Mouse (Mus musculus) hindbrain, embryonic 16.5 days (tissue): ENCODE measurements around the gene Fam133b. TPM values are rescaled to one million over a fixed set of nuclear protein-coding genes. Genes with fewer than 3 reads are reported as not detected.
"Not testable (repeated sequence)": the region's sequence is repeated elsewhere in the genome, so short reads cannot be mapped to it uniquely, and the experiment has no call there.

Experiments used
- ATAC-seq: fragments of 200-750 bp; cut with Nextera tagmentation; 2 replicates; pipeline ENCODE4 v1.8.0; 2017; ENCODE audit warnings: moderate TSS enrichment, moderate library complexity
- H3K27ac ChIP-seq: fragments of 300-500 bp; sonication (generic); 2 replicates; pipeline ENCODE4 v1.5.1; 2014; ENCODE audit warnings: low read depth, mild to moderate bottlenecking, control low read depth, low read length, moderate library complexity
- H3K27me3 ChIP-seq: fragments of 300-500 bp; sonication (generic); replicated peaks from 2 replicates; pipeline ENCODE4 v1.6.1; 2014; ENCODE audit warnings: low read length; ENCODE audit not compliant: control insufficient read depth, insufficient read depth
- H3K36me3 ChIP-seq: fragments of 300-500 bp; sonication (generic); 2 replicates; pipeline ENCODE4 v1.6.1; 2014; ENCODE audit warnings: mild to moderate bottlenecking, low read length, moderate library complexity, mixed read lengths; ENCODE audit not compliant: control insufficient read depth, insufficient read depth
- H3K4me1 ChIP-seq: fragments of 300-500 bp; sonication (generic); 2 replicates; pipeline ENCODE4 v1.6.1; 2014; ENCODE audit warnings: low read depth, low read length; ENCODE audit not compliant: control insufficient read depth, insufficient read depth
- H3K4me2 ChIP-seq: fragments of 300-500 bp; sonication (generic); 2 replicates; pipeline ENCODE4 v1.6.1; 2014; ENCODE audit warnings: mild to moderate bottlenecking, low read length, control low read depth, moderate library complexity
- H3K4me3 ChIP-seq: fragments of 300-500 bp; sonication (generic); 2 replicates; pipeline ENCODE4 v1.5.1; 2014; ENCODE audit warnings: mild to moderate bottlenecking, low read length, control low read depth, moderate library complexity
- H3K9ac ChIP-seq: fragments of 300-500 bp; sonication (generic); 2 replicates; pipeline ENCODE4 v1.6.1; 2014; ENCODE audit warnings: low read depth, mild to moderate bottlenecking, control low read depth, low read length, moderate library complexity
- H3K9me3 ChIP-seq: fragments of 300-500 bp; sonication (generic); 2 replicates; pipeline ENCODE4 v1.6.1; 2014; ENCODE audit warnings: mild to moderate bottlenecking, low read length, moderate library complexity; ENCODE audit not compliant: control insufficient read depth
- WGBS: fragments of 180-500 bp; shearing (Covaris S2); extraction: QIAGEN DNeasy Blood & Tissue Kit; methylation state at CpG from one replicate; pipeline ENCODE4 v1.1.7; 2014; 5-methylcytosine and 5-hydroxymethylcytosine counted together
- polyA plus RNA-seq: library from polyadenylated mRNA; unstranded; fragments of >200 nt; fragmentation: Nextera tagmentation; extraction: Ambion mirVana; gene quantifications from 2 replicates; pipeline ENCODE4 v1.2.1, GENCODE M21; 2015

Gene Fam133b
- polyA plus RNA-seq, 1 experiment from 2014 or later, result 17.9 TPM

- H3K36me3 ChIP-seq, result no peaks in the 10 kb centered on the region
- H3K9ac ChIP-seq, result no peak overlapping the region
- 92% methylated on average over 9 of the region's 9 CpGs for WGBS
- H3K4me3 ChIP-seq, result no peak overlapping the region
- H3K4me1 ChIP-seq, result no peaks in the 10 kb centered on the region
- ATAC-seq, result no peak
- no peaks in the 10 kb centered on the region for H3K9me3 ChIP-seq
- no peak overlapping the region for H3K4me2 ChIP-seq
- no peak overlapping the region for H3K27ac ChIP-seq
- H3K27me3 ChIP-seq, result no peaks in the 10 kb centered on the region
These were observed 28.2 kb upstream of the Fam133b start for GRCm38 (mm10) chr5:3515477-3515876.

- H3K9me3 ChIP-seq, result no peaks in the 10 kb centered on the region
- ATAC-seq, result peak; percentile 89
- H3K4me2 ChIP-seq, result no peak overlapping the region
- no peak overlapping the region for H3K27ac ChIP-seq
- H3K36me3 ChIP-seq, result no peaks in the 10 kb centered on the region
- H3K4me1 ChIP-seq, result no peaks in the 10 kb centered on the region
- no peak overlapping the region for H3K4me3 ChIP-seq
- H3K9ac ChIP-seq, result no peak overlapping the region
- WGBS, result 52% methylated on average over 9 of the region's 9 CpGs
- H3K27me3 ChIP-seq, result no peaks in the 10 kb centered on the region
These were observed 27.1 kb upstream of the Fam133b start for GRCm38 (mm10) chr5:3516481-3517075.

GRCm38 (mm10) chr5:3520493-3521359 is 22.9 kb upstream of the Fam133b start:
- Histone ChIP-seq H3K4me1 (no peaks in the 10 kb centered on the region), H3K4me2 (no peak overlapping the region), H3K4me3 (no peak overlapping the region), H3K27ac (no peak overlapping the region), H3K36me3 (no peaks in the 10 kb centered on the region), H3K27me3 (no peaks in the 10 kb centered on the region), H3K9me3 (no peaks in the 10 kb centered on the region), H3K9ac (no peak overlapping the region)
- 84% methylated on average over 18 of the region's 18 CpGs for WGBS
- no peak for ATAC-seq

DNA sequence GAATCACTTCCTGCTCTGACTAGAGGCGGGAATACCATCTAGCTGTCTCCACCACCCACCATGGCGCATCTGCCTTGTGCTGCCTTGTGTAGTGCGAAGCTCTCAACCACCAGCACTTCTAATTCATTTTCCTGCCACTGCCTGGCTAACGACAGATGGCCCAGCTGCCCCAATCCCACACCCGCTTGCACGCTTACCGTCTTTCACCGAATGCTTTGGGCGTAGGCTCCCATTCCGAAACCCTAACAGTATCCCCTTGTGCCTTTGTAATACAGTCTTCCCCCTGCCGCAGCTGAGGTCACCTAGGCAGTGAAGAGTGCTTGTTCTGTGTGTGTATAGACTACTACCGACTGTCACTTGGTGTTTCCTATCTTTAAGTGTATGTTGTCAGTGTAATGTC is 21.9 kb upstream of the Fam133b start:
- Histone ChIP-seq H3K36me3 (no peaks in the 10 kb centered on the region), H3K4me3 (no peak overlapping the region), H3K27me3 (no peaks in the 10 kb centered on the region), H3K27ac (no peak overlapping the region), H3K9me3 (no peaks in the 10 kb centered on the region), H3K9ac (no peak overlapping the region), H3K4me1 (no peaks in the 10 kb centered on the region), H3K4me2 (no peak overlapping the region)
- 63% methylated on average over 12 of the region's 12 CpGs for WGBS
- ATAC-seq, result no peak

GRCm38 (mm10) chr5:3522826-3523225 is 20.8 kb upstream of the Fam133b start:
- Histone ChIP-seq H3K9ac (no peak overlapping the region), H3K9me3 (no peaks in the 10 kb centered on the region), H3K4me2 (no peak overlapping the region), H3K27ac (no peak overlapping the region), H3K27me3 (no peaks in the 10 kb centered on the region), H3K36me3 (no peaks in the 10 kb centered on the region), H3K4me1 (no peaks in the 10 kb centered on the region), H3K4me3 (no peak overlapping the region)
- ATAC-seq, result no peak
- 94% methylated on average over 10 of the region's 10 CpGs for WGBS

GRCm38 (mm10) chr5:3527041-3527691 is 16.5 kb upstream of the Fam133b start:
- H3K9me3 ChIP-seq, result no peaks in the 10 kb centered on the region
- H3K4me3 ChIP-seq, result no peak overlapping the region
- peak; percentile 54 for ATAC-seq
- no peak overlapping the region for H3K27ac ChIP-seq
- no peak overlapping the region for H3K4me2 ChIP-seq
- H3K4me1 ChIP-seq, result no peaks in the 10 kb centered on the region
- no peak overlapping the region for H3K9ac ChIP-seq
- H3K27me3 ChIP-seq, result no peaks in the 10 kb centered on the region
- H3K36me3 ChIP-seq, result no peaks in the 10 kb centered on the region
- 43% methylated on average over 5 of the region's 5 CpGs for WGBS

DNA sequence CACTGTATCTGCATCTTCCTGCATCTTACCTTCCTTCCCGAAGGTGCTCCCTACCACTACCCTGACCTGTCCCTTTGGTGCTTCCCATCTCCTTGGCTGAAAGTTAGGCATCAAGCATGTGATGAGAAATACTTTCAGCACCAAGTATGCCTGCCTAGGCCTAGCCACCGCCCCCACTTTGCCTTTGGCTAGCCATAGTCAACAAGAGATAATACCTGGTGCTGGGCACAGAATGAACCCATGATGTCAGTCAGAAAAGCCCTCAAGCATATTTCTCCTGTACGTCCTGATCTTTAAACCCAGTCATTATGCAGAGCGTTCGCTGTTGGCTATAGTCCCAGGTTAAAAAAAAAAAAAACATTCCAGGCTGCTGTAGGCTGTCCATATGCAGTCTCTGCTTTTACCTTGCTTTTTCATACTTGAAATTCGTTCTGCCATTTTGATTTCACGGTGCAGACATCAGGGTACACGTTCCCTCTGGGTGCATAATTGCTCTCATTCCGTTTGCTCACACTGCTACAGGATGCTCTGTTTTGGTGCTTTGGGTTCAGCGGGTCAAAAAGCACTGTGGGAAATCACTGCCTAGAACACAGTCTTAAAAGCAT is 13.9 kb upstream of the Fam133b start:
- Histone ChIP-seq H3K4me2 (no peak overlapping the region), H3K27ac (no peak overlapping the region), H3K27me3 (no peaks in the 10 kb centered on the region), H3K9me3 (no peaks in the 10 kb centered on the region), H3K4me1 (no peaks in the 10 kb centered on the region), H3K9ac (no peak overlapping the region), H3K4me3 (no peak overlapping the region), H3K36me3 (no peaks in the 10 kb centered on the region)
- WGBS, result 53% methylated on average over 10 of the region's 10 CpGs
- peak; percentile 37; the same call in 1 of the 2 replicates for ATAC-seq

DNA sequence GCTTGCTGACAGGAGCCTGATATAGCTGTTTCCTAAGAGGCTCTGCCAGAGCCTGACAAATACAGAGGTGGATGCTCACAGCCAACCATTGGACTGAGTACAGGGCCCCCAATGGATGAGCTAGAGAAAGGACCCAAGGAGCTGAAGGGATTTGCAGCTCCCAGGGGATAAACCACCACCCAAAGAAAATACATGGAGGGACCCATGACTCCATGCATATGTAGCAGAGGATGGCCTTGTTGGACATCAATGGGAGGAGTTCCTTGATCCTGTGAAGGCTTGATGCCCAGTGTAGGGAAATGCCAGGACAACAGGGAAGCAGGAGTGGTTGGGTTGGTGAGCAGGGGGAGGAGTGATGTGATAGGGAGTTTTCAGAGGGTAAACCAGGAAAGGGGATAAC is 11.6 kb upstream of the Fam133b start:
- H3K27me3 ChIP-seq, H3K4me1 ChIP-seq, H3K27ac ChIP-seq, ATAC-seq, H3K4me3 ChIP-seq, H3K36me3 ChIP-seq, H3K9me3 ChIP-seq, H3K9ac ChIP-seq, H3K4me2 ChIP-seq: not testable (repeated sequence)
